Mouse (Mus musculus): ENCODE results near the gene Eml4. TPM values are rescaled to one million over a fixed set of nuclear protein-coding genes. Genes with fewer than 3 reads are reported as not detected.

The Eml4 gene
- total and polyA plus RNA-seq, 3 experiments = 25.6 to 42.4 TPM; not detected in 1

GRCm38 (mm10) chr17:83355481-83355880 lies 4.8 kb downstream of the Eml4 start:
- Histone ChIP-seq H3K4me3 (ENCODE audit: control insufficient read depth in 1 of 2, insufficient read depth in 1 of 2, low read depth in 2 of 2, low read length in 2 of 2) (no peak overlapping the region), H3K27ac (ENCODE audit: control insufficient read depth, low read depth, low read length) (no peak overlapping the region), H3K79me2 (ENCODE audit: control insufficient read depth, insufficient read depth, low read length, poor library complexity) (peaks cover 49% of the 10 kb centered on the region), H3K27me3 (ENCODE audit: control insufficient read depth in 1 of 2, insufficient read depth in 2 of 2, low read length in 2 of 2) (no peaks in the 10 kb centered on the region), H3K9me3 (replicated peaks; ENCODE audit: insufficient read depth, low read length) (no peaks in the 10 kb centered on the region), H3K4me1 (ENCODE audit: control insufficient read depth in 1 of 2, insufficient read depth in 2 of 2, low read length in 2 of 2) (peaks cover 12 to 13% of the 10 kb centered on the region in 2 experiments), H3K9ac (ENCODE audit: control insufficient read depth, low read depth, low read length, poor library complexity, severe bottlenecking) (no peak overlapping the region), H3K36me3 (ENCODE audit: control insufficient read depth in 1 of 2, insufficient read depth in 2 of 2, low read length in 2 of 2) (peaks cover 0 to 37% of the 10 kb centered on the region in 2 experiments; a peak in 2 of 4 replicates)
- no peak for DNase-seq (ENCODE audit: low read depth, low spot score)
- no peak for TF ChIP-seq MAFK (IDR thresholded peaks at IDR 0.05; ENCODE audit: borderline replicate concordance, low read depth, low read length)
- TF ChIP-seq NRF1 (IDR thresholded peaks at IDR 0.05; ENCODE audit: insufficient read depth, low read depth, low read length, poor library complexity, severe bottlenecking) = no peak
- no peak for TF ChIP-seq ZKSCAN1 (IDR thresholded peaks at IDR 0.05; ENCODE audit: low read depth, low read length)
- TF ChIP-seq CHD1 (IDR thresholded peaks at IDR 0.05; ENCODE audit: low read depth, low read length) = no peak
- no peak for TF ChIP-seq POLR2A (IDR thresholded peaks at IDR 0.05; ENCODE audit: control insufficient read depth in 1 of 2, insufficient read depth in 1 of 2, low read depth in 1 of 2, low read length in 2 of 2, poor library complexity in 1 of 2)
- TF ChIP-seq MEF2A (IDR thresholded peaks at IDR 0.05; ENCODE audit: extremely low read depth, insufficient replicate concordance, low read depth, low read length, poor library complexity, severe bottlenecking) = no peak
- TF ChIP-seq GABPA (IDR thresholded peaks at IDR 0.05; ENCODE audit: low read depth, low read length) = no peak
- no peak for TF ChIP-seq RAD21 (IDR thresholded peaks at IDR 0.05; ENCODE audit: low read depth, low read length)
- no peak for TF ChIP-seq MAX (IDR thresholded peaks at IDR 0.05; ENCODE audit: low read length)
- no peak for TF ChIP-seq ZC3H11A (IDR thresholded peaks at IDR 0.05; ENCODE audit: low read depth, low read length)

GRCm38 (mm10) chr17:83359934-83360333 lies 9.2 kb downstream of the Eml4 start:
- Histone ChIP-seq H3K4me3 (ENCODE audit: control insufficient read depth in 1 of 2, insufficient read depth in 1 of 2, low read depth in 2 of 2, low read length in 2 of 2) (no peak overlapping the region), H3K27me3 (ENCODE audit: control insufficient read depth in 1 of 2, insufficient read depth in 2 of 2, low read length in 2 of 2) (no peaks in the 10 kb centered on the region), H3K9ac (ENCODE audit: control insufficient read depth, low read depth, low read length, poor library complexity, severe bottlenecking) (no peak overlapping the region), H3K27ac (ENCODE audit: control insufficient read depth, low read depth, low read length) (no peak overlapping the region), H3K79me2 (ENCODE audit: control insufficient read depth, insufficient read depth, low read length, poor library complexity) (peaks cover 50% of the 10 kb centered on the region), H3K36me3 (ENCODE audit: control insufficient read depth in 1 of 2, insufficient read depth in 2 of 2, low read length in 2 of 2) (peaks cover 0 to 17% of the 10 kb centered on the region in 2 experiments; a peak in 3 of 4 replicates), H3K9me3 (replicated peaks; ENCODE audit: insufficient read depth, low read length) (no peaks in the 10 kb centered on the region), H3K4me1 (ENCODE audit: control insufficient read depth in 1 of 2, insufficient read depth in 2 of 2, low read length in 2 of 2) (peaks cover 2 to 4% of the 10 kb centered on the region in 2 experiments)
- TF ChIP-seq MAZ (IDR thresholded peaks at IDR 0.05; ENCODE audit: low read depth, low read length) (no peak), ELF1 (IDR thresholded peaks at IDR 0.05; ENCODE audit: low read depth, low read length) (no peak), ZKSCAN1 (IDR thresholded peaks at IDR 0.05; ENCODE audit: low read depth, low read length) (no peak), ZC3H11A (IDR thresholded peaks at IDR 0.05; ENCODE audit: low read depth, low read length) (no peak), RAD21 (IDR thresholded peaks at IDR 0.05; ENCODE audit: low read depth, low read length) (no peak), E2F4 (IDR thresholded peaks at IDR 0.05; ENCODE audit: borderline replicate concordance, low read depth, low read length) (no peak), KAT2A (conservative IDR thresholded peaks at IDR 0.05; ENCODE audit: low read depth, low read length) (no peak), USF2 (IDR thresholded peaks at IDR 0.05; ENCODE audit: borderline replicate concordance in 1 of 2, insufficient read depth in 1 of 2, low read depth in 1 of 2, low read length in 2 of 2) (no peak), NRF1 (IDR thresholded peaks at IDR 0.05; ENCODE audit: insufficient read depth, low read depth, low read length, poor library complexity, severe bottlenecking) (no peak), POLR2A (IDR thresholded peaks at IDR 0.05; ENCODE audit: control insufficient read depth in 1 of 2, insufficient read depth in 1 of 2, low read depth in 1 of 2, low read length in 2 of 2, poor library complexity in 1 of 2) (no peak), CHD2 (IDR thresholded peaks at IDR 0.05; ENCODE audit: low read length) (no peak), MAX (IDR thresholded peaks at IDR 0.05; ENCODE audit: low read length) (no peak), UBTF (IDR thresholded peaks at IDR 0.05; ENCODE audit: borderline replicate concordance, insufficient read depth, low read depth, low read length) (no peak), CHD1 (IDR thresholded peaks at IDR 0.05; ENCODE audit: low read depth, low read length) (no peak), GATA1 (IDR thresholded peaks at IDR 0.05; ENCODE audit: low read depth, low read length) (no peak), MAFK (IDR thresholded peaks at IDR 0.05; ENCODE audit: borderline replicate concordance, low read depth, low read length) (no peak), MYC (IDR thresholded peaks at IDR 0.05; ENCODE audit: low read depth, low read length) (no peak), JUND (IDR thresholded peaks at IDR 0.05; ENCODE audit: low read depth, low read length) (no peak), MXI1 (IDR thresholded peaks at IDR 0.05; ENCODE audit: low read depth, low read length) (no peak), POLR2AphosphoS2 (IDR thresholded peaks at IDR 0.05; ENCODE audit: low read length) (no peak)
- no peak for DNase-seq (ENCODE audit: low read depth, low spot score)
